Mouse (Mus musculus) Muller cell, postnatal 12 days (primary cell): Measurements from ENCODE around the gene Atp5g3.
"Not testable (repeated sequence)": the region's sequence is repeated elsewhere in the genome, so short reads cannot be mapped to it uniquely, and the experiment has no call there.

Experiments
- DNase-seq: peaks from one replicate; pipeline ENCODE4 v3.0.0-alpha.2; 2015; ENCODE audit errors: inconsistent ontology term

The Atp5g3 gene

GRCm38 (mm10) chr2:73911175-73911700 is at the start of gene Atp5g3:
Gene Atp5g3, minus strand, starts transcription at chr2:73911326.
- peak; percentile 95 for DNase-seq

DNA sequence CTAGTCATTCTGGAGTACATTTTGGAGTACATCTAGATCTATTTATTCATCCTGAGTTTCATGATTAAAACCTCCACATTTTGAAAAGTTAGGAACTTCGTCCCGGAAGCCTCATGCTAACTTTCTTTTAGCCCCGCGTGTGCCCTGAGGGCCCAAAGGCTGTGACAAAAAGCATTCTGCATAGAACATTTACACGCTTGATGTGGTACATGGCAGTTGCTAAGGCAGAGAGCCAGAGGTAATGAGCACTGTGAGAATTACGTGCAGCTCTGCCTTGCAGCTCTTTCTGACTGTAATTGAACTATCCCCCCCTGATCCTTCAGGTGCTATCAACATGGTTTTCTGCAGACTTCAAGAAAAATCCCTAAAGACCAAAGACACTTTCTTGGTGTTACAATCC is 47.2 kb upstream of the Atp5g3 start:
- peak; percentile 48 for DNase-seq

GRCm38 (mm10) chr2:73953612-73954011 is 42.5 kb upstream of the Atp5g3 start:
- no peak for DNase-seq

DNA sequence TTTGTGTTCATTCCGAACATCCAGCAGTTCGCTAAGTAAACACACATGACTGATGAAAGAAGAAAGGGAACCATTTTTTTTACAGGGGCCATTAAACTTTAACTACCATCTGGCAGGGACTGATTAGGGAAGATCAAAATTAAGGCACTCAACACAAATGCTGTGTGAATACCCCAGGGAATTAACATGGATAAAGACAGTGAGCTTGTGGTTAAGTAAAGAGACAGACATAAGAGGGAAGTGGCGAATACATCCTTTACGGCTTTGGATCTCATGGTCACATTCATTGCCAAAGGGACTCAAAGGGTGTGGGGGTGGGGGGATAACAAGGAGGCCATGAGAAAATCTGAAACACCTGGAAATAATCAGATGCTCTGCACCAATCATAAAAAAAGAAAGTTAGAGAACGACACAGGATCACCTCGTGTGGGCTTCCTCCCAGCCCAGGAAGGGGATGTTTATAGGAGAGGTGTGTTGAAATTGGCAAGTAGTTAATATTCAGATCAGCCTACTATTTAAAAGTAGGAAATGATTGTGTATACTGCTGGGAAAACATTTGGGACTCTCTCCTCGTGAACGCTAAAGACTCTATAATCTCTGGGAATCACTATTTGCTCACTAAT is 41.6 kb upstream of the Atp5g3 start:
- DNase-seq: no peak

GRCm38 (mm10) chr2:73947360-73947759 is 36.2 kb upstream of the Atp5g3 start:
- DNase-seq: no peak

DNA sequence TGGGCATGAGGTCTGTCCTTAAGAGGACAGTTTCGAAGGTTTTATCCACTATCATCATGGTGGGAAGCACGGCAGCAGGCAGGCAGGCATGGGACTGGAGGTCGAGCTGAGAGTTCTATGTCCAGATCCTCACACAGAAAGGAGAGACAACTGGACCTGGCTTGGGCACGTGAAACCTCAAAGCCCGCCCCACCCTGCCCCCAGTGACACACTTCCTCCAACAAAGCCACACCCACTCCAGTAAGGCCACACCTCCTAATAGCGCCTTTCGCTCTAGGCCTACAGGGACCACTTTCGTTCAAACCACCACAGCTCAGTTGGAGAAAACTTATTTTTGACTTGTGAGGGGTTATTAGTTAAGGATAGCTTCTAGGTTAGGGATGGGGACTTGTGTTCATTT is 32.6 kb upstream of the Atp5g3 start:
- no peak for DNase-seq

DNA sequence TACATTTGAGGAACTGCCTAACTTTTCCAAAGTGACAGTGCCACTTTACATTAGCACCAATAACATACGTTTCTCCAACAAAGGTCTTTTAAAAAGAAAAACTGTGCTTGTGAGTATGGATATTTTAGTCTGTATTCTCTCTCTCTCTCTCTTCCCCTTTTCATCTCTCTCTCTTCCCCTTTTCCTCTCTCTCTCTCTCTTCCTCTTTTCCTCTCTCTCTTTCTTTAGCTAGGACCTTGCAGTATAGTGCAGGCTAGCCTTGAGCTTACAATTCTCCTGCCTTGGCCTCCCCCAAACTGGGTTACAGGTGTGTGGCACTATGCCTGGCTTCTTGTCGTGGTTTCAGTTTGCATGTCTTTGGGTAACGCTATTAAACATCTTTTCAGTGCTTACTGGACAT is 31.7 kb upstream of the Atp5g3 start:
- no peak for DNase-seq

- no peak for DNase-seq
Observed at GRCm38 (mm10) chr2:73941281-73941680, 30.2 kb upstream of the Atp5g3 start.

GRCm38 (mm10) chr2:73940471-73940870 is 29.3 kb upstream of the Atp5g3 start:
- DNase-seq: no peak

DNA sequence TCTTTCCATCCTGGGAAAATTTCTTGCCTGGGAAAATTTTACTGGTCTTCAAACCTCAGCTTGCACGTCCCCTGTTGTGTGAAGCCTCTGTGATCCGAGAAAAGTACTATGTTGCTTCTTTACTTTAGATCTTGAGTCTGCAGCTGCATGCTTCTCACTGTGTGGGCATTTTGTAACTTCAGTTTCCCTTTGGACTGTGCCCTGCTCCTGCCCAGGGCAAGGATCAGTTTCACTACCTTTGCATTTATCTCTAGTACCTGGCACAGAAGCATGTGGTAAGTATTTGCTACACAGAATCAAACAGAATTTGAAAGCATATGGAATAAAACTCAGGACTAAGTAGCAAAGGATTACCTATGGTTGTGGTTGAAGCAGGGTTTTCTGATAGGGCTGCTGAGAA is 27.8 kb upstream of the Atp5g3 start:
- DNase-seq: no peak

DNA sequence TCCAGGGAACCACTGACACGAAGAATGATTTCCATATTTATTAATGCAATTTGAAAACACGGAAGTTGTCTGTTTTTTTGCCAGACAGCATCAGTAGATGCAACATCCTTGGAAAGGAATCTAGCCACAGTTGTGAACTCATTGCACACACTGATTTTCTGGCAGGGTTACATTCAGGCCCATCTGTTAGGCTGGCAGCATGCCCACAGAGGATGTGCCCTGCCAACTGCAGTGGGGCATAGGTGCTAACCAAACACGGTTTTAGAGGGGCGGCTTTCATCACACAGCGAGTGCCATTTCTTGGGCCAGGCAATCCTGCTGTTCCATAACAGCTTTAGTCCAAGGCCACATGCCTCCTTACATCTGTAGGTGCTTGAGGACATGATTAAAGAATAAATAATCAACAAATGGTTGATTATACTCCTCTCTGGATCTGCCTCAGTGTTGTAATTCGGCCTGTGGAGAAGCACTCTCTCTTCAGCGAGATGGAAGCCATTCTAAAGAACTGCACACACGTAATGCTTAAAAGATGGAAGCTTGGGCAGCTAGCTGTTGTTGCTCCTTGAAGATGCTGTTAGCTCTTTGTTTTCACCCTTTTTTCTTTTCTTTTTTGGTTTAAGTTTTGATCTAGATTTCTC is 21.7 kb upstream of the Atp5g3 start:
- DNase-seq: peak; percentile 40

GRCm38 (mm10) chr2:73927711-73928110 is 16.6 kb upstream of the Atp5g3 start:
- DNase-seq: no peak

DNA sequence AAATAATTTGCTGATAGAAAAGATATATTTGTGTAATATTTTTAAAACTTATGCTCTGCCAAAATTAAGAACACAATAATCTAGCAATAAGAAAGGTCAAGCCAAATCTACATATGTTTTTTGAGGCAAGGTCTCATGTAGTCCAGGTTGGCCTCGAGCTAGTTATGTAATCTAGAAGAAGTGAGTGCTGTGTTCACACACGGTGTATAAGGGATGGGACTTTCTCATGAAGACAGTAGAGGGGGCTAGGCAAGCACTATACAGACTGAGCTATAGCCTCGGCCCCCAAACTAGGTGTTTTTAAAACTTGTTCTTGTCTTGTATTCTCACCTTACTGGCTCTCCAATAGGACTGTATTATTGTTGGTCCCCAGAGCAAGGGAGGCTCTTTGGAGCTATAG is 14.4 kb upstream of the Atp5g3 start:
- DNase-seq: no peak

DNA sequence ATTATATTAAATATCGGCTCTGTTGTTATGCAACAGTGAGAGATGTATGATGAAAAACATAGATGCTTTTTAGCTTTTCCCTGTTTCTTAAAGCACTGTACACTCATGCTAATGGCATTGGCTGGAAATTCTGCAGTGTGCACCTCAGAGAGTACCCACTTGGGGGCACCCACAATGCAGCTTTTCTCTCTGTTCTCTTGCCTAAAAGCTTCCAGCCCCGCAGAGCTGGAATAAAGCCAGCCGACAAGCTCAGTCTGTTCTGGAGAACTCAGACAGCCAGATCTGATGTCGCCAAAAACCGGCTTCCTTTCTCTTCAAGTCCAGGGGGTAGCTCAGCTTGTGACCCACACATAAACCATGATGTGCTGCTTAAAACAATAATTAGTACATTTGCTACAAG is 14.0 kb upstream of the Atp5g3 start:
- DNase-seq: peak; percentile 87

DNA sequence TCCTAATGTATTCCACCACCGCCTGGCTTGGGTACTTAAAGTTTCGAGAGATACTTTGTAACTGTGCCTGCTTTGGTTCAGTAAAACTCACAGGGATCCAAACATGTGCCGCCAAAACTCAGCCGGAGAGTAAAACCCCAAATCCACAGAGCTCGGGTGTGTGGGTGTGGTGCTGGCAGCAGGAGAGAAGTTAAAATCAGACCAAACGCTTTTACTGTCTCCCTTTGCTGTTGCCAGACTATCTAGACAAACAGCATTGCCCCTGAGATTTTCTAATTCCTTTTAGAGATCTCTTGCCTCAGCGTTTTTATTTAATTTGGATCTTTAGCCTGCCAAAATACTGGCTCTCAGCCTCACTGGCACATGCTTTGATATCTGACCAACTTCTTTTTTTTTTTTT is 8.5 kb upstream of the Atp5g3 start:
- no peak for DNase-seq

- no peak for DNase-seq
Observed at GRCm38 (mm10) chr2:73912264-73912663, 1.1 kb upstream of the Atp5g3 start.

DNA sequence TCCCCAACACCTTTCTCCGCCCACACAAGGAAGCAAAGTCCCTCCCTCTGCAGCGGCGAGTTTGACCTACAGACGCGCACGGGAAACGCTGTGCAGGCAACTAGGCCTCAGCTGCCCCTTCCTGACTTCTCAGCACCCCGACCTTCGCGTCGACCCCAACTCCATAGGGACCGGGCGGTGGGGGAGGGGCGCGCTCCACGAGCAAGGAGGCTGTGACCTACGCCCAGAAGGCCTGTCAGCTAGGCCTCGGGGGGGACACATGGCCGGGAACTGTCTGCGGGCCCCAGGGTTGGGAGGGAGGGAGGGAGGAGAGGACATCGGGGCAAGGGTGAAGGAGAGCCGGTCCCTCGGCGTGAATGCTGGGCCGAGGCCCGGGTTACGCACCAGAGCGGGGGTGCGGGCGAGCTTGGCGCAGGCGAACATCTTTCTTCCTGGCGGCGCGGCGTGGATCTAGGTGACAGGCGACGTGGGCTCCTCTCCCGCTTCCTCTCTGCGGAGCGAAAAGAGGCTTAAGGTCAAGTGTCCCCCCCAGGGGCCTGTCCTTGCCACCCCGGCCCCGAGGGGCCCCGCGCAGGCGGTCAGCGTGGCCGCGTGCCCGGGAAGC is 453 bp downstream of the Atp5g3 start:
- DNase-seq: peak; percentile 50

DNA sequence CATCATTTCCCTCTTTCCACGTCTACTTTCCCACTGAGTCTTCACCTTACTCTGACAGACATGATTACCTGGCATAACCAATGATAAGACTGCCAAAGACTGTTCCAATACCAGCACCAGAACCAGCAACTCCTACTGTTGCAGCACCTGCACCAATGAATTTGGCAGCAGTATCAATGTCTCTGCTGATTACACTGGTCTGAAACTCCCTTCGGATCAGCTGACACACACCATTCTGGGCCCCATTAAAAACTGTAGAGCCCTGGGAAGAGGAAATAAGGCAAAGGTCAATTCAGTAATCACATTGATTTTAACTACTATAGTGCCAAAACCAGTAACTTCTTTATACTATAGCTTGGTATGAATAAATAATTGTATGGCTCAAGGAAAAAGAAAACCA is 2.0 kb downstream of the Atp5g3 start:
- no peak for DNase-seq

GRCm38 (mm10) chr2:73904679-73905078 is 6.4 kb downstream of the Atp5g3 start:
- not testable (repeated sequence) for DNase-seq

GRCm38 (mm10) chr2:73903536-73903935 is 7.6 kb downstream of the Atp5g3 start:
- DNase-seq: no peak

DNA sequence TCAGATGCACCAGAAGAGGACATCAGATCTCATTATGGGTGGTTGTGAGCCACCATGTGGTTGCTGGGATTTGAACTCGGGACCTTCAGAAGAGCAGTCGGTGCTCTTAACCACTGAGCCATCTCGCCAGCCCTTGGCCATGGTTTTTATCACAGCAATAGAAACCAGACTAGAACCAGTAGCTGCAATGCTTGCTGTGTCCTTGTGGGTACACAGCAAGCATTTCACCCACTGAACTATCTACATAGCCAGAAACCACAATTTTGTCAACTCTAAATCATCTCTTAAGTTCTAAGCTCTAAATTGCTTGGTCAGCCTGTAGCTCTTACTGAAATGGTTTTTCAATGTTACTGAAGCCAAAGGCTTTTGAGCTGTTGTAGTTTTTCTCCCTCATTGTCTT is 8.8 kb downstream of the Atp5g3 start:
- not testable (repeated sequence) for DNase-seq

DNA sequence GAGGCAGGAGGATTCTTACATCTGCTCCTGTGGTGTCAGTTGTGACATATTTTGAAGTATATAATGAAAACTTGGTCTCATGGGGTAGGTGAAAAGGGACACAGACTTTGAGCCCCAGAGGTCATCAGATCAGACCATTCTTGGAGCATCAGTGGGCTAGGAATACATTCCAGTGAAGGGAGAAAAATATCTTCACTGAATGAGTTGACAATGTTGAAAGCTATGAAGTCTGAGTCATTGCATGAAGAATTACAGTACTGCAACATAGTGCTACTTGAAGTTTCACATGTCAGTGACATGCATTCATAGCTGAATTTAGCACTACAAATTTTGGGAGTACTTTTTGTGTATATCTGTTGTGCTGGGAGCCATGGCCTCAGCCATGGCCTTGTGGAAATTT is 10.0 kb downstream of the Atp5g3 start:
- peak; percentile 29 for DNase-seq

- no peak for DNase-seq
Observed at GRCm38 (mm10) chr2:73900364-73900763, 10.8 kb downstream of the Atp5g3 start.
